Mouse (Mus musculus) liver, embryonic 13.5 days (tissue): ENCODE data around the gene Slc25a34. TPM values are rescaled to one million over a fixed set of nuclear protein-coding genes. Genes with fewer than 3 reads are reported as not detected.

Experiments
- ATAC-seq: fragments of 200-750 bp; cut with Nextera tagmentation; 2 replicates; pipeline ENCODE4 v1.8.0; 2017; ENCODE audit warnings: low read depth, mild to moderate bottlenecking, moderate number of reproducible peaks, moderate library complexity
- DNase-seq: peaks from one replicate; pipeline ENCODE4 v3.0.0; 2022
- H3K27ac ChIP-seq: fragments of 300-500 bp; sonication (generic); 2 replicates; pipeline ENCODE4 v1.5.1; 2015; ENCODE audit warnings: moderate library complexity, mild to moderate bottlenecking, inconsistent platforms
- H3K27me3 ChIP-seq: fragments of 300-500 bp; sonication (generic); 2 replicates; pipeline ENCODE4 v1.6.1; 2015; ENCODE audit warnings: mild to moderate bottlenecking, inconsistent platforms
- H3K36me3 ChIP-seq: fragments of 300-500 bp; sonication (generic); 2 replicates; pipeline ENCODE4 v1.6.1; 2015; ENCODE audit warnings: mild to moderate bottlenecking, inconsistent platforms
- H3K4me1 ChIP-seq: fragments of 300-500 bp; sonication (generic); replicated peaks from 2 replicates; pipeline ENCODE4 v1.6.1; 2015; ENCODE audit warnings: inconsistent platforms
- H3K4me2 ChIP-seq: fragments of 300-500 bp; sonication (generic); 2 replicates; pipeline ENCODE4 v1.6.1; 2015; ENCODE audit warnings: inconsistent platforms, mild to moderate bottlenecking, moderate library complexity
- H3K4me3 ChIP-seq: fragments of 300-500 bp; sonication (generic); replicated peaks from 2 replicates; pipeline ENCODE4 v1.5.1; 2015; ENCODE audit warnings: mild to moderate bottlenecking, inconsistent platforms
- H3K9ac ChIP-seq: fragments of 300-500 bp; sonication (generic); 2 replicates; pipeline ENCODE4 v1.6.1; 2015; ENCODE audit warnings: mild to moderate bottlenecking, inconsistent platforms
- H3K9me3 ChIP-seq: fragments of 300-500 bp; sonication (generic); replicated peaks from 2 replicates; pipeline ENCODE4 v1.6.1; 2016; ENCODE audit warnings: inconsistent platforms
- WGBS: fragments of 180-500 bp; shearing (Covaris S2); methylation state at CpG from one replicate; pipeline ENCODE4 v1.1.7; 2015; ENCODE audit not compliant: insufficient replicate concordance; 5-methylcytosine and 5-hydroxymethylcytosine counted together
- polyA plus RNA-seq: library from polyadenylated mRNA; unstranded; fragments of >200 nt; fragmentation: Nextera tagmentation; extraction: Ambion mirVana; gene quantifications from 2 replicates; pipeline ENCODE4 v1.2.1, GENCODE M21; 2015

The Slc25a34 gene
- polyA plus RNA-seq, 1 experiment from 2014 or later = 0.13 TPM

- no peak overlapping the region for H3K27ac ChIP-seq
- no peaks in the 10 kb centered on the region for H3K27me3 ChIP-seq
- H3K4me3 ChIP-seq = no peak overlapping the region
- H3K4me2 ChIP-seq = no peak overlapping the region
- peaks cover 14% of the 10 kb centered on the region for H3K4me1 ChIP-seq
- ATAC-seq (no peak), DNase-seq (no peak)
- 79% methylated on average over 16 of the region's 16 CpGs for WGBS
- no peaks in the 10 kb centered on the region for H3K9me3 ChIP-seq
- H3K9ac ChIP-seq = no peak overlapping the region
- peaks cover 45% of the 10 kb centered on the region for H3K36me3 ChIP-seq
Measured at GRCm38 (mm10) chr4:141625774-141626550, 2.3 kb upstream of the Slc25a34 start.

GRCm38 (mm10) chr4:141624983-141625773 is 1.6 kb upstream of the Slc25a34 start:
- H3K4me3 ChIP-seq = no peak overlapping the region
- no peaks in the 10 kb centered on the region for H3K27me3 ChIP-seq
- no peak overlapping the region for H3K4me2 ChIP-seq
- H3K9me3 ChIP-seq = no peaks in the 10 kb centered on the region
- no peak for ATAC-seq
- H3K4me1 ChIP-seq = peaks cover 14% of the 10 kb centered on the region
- H3K27ac ChIP-seq = no peak overlapping the region
- DNase-seq = no peak
- H3K9ac ChIP-seq = no peak overlapping the region
- 62% methylated on average over 19 of the region's 19 CpGs for WGBS
- peaks cover 37% of the 10 kb centered on the region for H3K36me3 ChIP-seq

- no peak for DNase-seq
- no peak overlapping the region for H3K4me2 ChIP-seq
- peaks cover 28% of the 10 kb centered on the region for H3K36me3 ChIP-seq
- peak overlapping the region; percentile 59 for H3K27ac ChIP-seq
- no peaks in the 10 kb centered on the region for H3K27me3 ChIP-seq
- H3K9ac ChIP-seq = no peak overlapping the region
- no peak for ATAC-seq
- 69% methylated on average over 8 of the region's 8 CpGs for WGBS
- no peak overlapping the region for H3K4me3 ChIP-seq
- no peaks in the 10 kb centered on the region for H3K9me3 ChIP-seq
- peaks cover 14% of the 10 kb centered on the region for H3K4me1 ChIP-seq
Measured at GRCm38 (mm10) chr4:141624134-141624533, 513 bp upstream of the Slc25a34 start.

- Histone ChIP-seq H3K4me3 (no peak overlapping the region), H3K27me3 (no peaks in the 10 kb centered on the region), H3K9me3 (no peaks in the 10 kb centered on the region), H3K36me3 (peaks cover 17% of the 10 kb centered on the region), H3K4me2 (no peak overlapping the region), H3K9ac (no peak overlapping the region), H3K4me1 (peaks cover 21% of the 10 kb centered on the region), H3K27ac (no peak overlapping the region)
- DNase-seq (no peak), ATAC-seq (no peak)
- WGBS = 71% methylated on average over 11 of the region's 11 CpGs
Measured at GRCm38 (mm10) chr4:141623037-141623436, 584 bp downstream of the Slc25a34 start.

GRCm38 (mm10) chr4:141622580-141622979 is 1.0 kb downstream of the Slc25a34 start:
- 77% methylated on average over 5 of the region's 5 CpGs for WGBS
- Histone ChIP-seq H3K4me3 (no peak overlapping the region), H3K27me3 (no peaks in the 10 kb centered on the region), H3K36me3 (peaks cover 12% of the 10 kb centered on the region), H3K9me3 (no peaks in the 10 kb centered on the region), H3K9ac (no peak overlapping the region), H3K4me2 (no peak overlapping the region), H3K4me1 (peaks cover 26% of the 10 kb centered on the region), H3K27ac (no peak overlapping the region)
- no peak for DNase-seq
- no peak for ATAC-seq

GRCm38 (mm10) chr4:141622091-141622490 is 1.5 kb downstream of the Slc25a34 start:
- Histone ChIP-seq H3K4me3 (no peak overlapping the region), H3K9ac (no peak overlapping the region), H3K4me1 (peaks cover 30% of the 10 kb centered on the region), H3K27ac (no peak overlapping the region), H3K36me3 (peaks cover 8% of the 10 kb centered on the region; the same call in 1 of the 2 replicates), H3K4me2 (no peak overlapping the region), H3K27me3 (no peaks in the 10 kb centered on the region), H3K9me3 (no peaks in the 10 kb centered on the region)
- DNase-seq (no peak), ATAC-seq (no peak)
- WGBS = 68% methylated on average over 8 of the region's 8 CpGs

GRCm38 (mm10) chr4:141621297-141621696 is 2.3 kb downstream of the Slc25a34 start:
- WGBS = 68% methylated on average over 8 of the region's 8 CpGs
- Histone ChIP-seq H3K27me3 (peaks cover 2% of the 10 kb centered on the region; the same call in 1 of the 2 replicates), H3K9ac (no peak overlapping the region), H3K4me1 (peaks cover 30% of the 10 kb centered on the region), H3K4me2 (no peak overlapping the region), H3K9me3 (no peaks in the 10 kb centered on the region), H3K36me3 (peaks cover 5% of the 10 kb centered on the region; the same call in 1 of the 2 replicates), H3K4me3 (no peak overlapping the region), H3K27ac (no peak overlapping the region)
- no peak for DNase-seq
- no peak for ATAC-seq

- no peak overlapping the region for H3K27ac ChIP-seq
- no peak overlapping the region for H3K4me2 ChIP-seq
- H3K4me3 ChIP-seq = no peak overlapping the region
- 66% methylated on average over 9 of the region's 9 CpGs for WGBS
- H3K27me3 ChIP-seq = peaks cover 7% of the 10 kb centered on the region; the same call in 1 of the 2 replicates
- ATAC-seq (no peak), DNase-seq (no peak)
- peaks cover 25% of the 10 kb centered on the region for H3K4me1 ChIP-seq
- no peaks in the 10 kb centered on the region for H3K36me3 ChIP-seq
- H3K9ac ChIP-seq = no peak overlapping the region
- no peaks in the 10 kb centered on the region for H3K9me3 ChIP-seq
Measured at GRCm38 (mm10) chr4:141619299-141619883, 4.2 kb downstream of the Slc25a34 start.

GRCm38 (mm10) chr4:141618565-141619243 is 4.9 kb downstream of the Slc25a34 start, which contains the start of gene Tmem82:
TSS of gene Tmem82 (minus strand) at chr4:141618633.
- H3K4me1 ChIP-seq = peaks cover 19% of the 10 kb centered on the region
- 0 out of 2 replicates have a peak, but pooled peaks have one; percentile 20 for ATAC-seq
- no peak within 1 kb of the TSS for H3K27ac ChIP-seq
- DNase-seq = peak; percentile 39
- peak within 1 kb of the TSS; percentile 70 for H3K4me2 ChIP-seq
- peak within 1 kb of the TSS; percentile 51 for H3K9ac ChIP-seq
- no peaks in the 10 kb centered on the region for H3K36me3 ChIP-seq
- peaks cover 7% of the 10 kb centered on the region; the same call in 1 of the 2 replicates for H3K27me3 ChIP-seq
- H3K4me3 ChIP-seq = peak within 1 kb of the TSS; percentile 55
- 18% methylated on average over 20 of the region's 20 CpGs for WGBS
- no peaks in the 10 kb centered on the region for H3K9me3 ChIP-seq

GRCm38 (mm10) chr4:141617863-141618564 is 5.6 kb downstream of the Slc25a34 start:
- Histone ChIP-seq H3K4me2 (peak overlapping the region; percentile 70), H3K27me3 (peaks cover 7% of the 10 kb centered on the region; the same call in 1 of the 2 replicates), H3K36me3 (no peaks in the 10 kb centered on the region), H3K4me1 (peaks cover 16% of the 10 kb centered on the region), H3K27ac (no peak overlapping the region), H3K9ac (peak overlapping the region; percentile 51), H3K4me3 (peak overlapping the region; percentile 55), H3K9me3 (no peaks in the 10 kb centered on the region)
- WGBS = 10% methylated on average over 22 of the region's 22 CpGs
- DNase-seq = no peak
- peak; percentile 38 for ATAC-seq
